Mouse (Mus musculus) adrenal gland, postnatal 10 days (tissue): ENCODE measurements around the gene Acrbp. TPM values are rescaled to one million over a fixed set of nuclear protein-coding genes. Genes with fewer than 3 reads are reported as not detected.

Experiments
- DNase-seq: peaks from one replicate; pipeline ENCODE4 v3.0.0; 2021; ENCODE audit warnings: mixed read lengths
- total RNA-seq, 2 experiments: library from RNA; stranded (reverse); gene quantifications; 2 replicates each; pipeline ENCODE4 v1.2.3; 2021

Gene Acrbp
- total RNA-seq, 2 experiments from 2014 or later, result 4.6 to 7.5 TPM

GRCm38 (mm10) chr6:125071170-125071895, 21.8 kb downstream of the Acrbp start:
- no peak for DNase-seq

- DNase-seq, result peak; percentile 79
Observed at GRCm38 (mm10) chr6:125071896-125072279, 22.4 kb downstream of the Acrbp start.

- no peak for DNase-seq
Observed at GRCm38 (mm10) chr6:125073825-125074224, 24.3 kb downstream of the Acrbp start.

- DNase-seq, result no peak
Observed at GRCm38 (mm10) chr6:125081394-125081793, 31.9 kb downstream of the Acrbp start.

- DNase-seq, result peak; percentile 93
Observed at GRCm38 (mm10) chr6:125081797-125082560, 32.5 kb downstream of the Acrbp start.

- DNase-seq, result no peak
Observed at GRCm38 (mm10) chr6:125082801-125083386, 33.4 kb downstream of the Acrbp start.

GRCm38 (mm10) chr6:125084424-125084823, 34.9 kb downstream of the Acrbp start:
- peak; percentile 74 for DNase-seq

GRCm38 (mm10) chr6:125087937-125088336, 38.4 kb downstream of the Acrbp start:
- no peak for DNase-seq

- peak; percentile 88 for DNase-seq
Observed at GRCm38 (mm10) chr6:125088561-125089321, 39.3 kb downstream of the Acrbp start.

GRCm38 (mm10) chr6:125089521-125090321, 40.2 kb downstream of the Acrbp start:
- DNase-seq, result peak; percentile 86

GRCm38 (mm10) chr6:125090341-125091085, 41.0 kb downstream of the Acrbp start:
- DNase-seq, result no peak

GRCm38 (mm10) chr6:125092372-125092771, 42.9 kb downstream of the Acrbp start:
- DNase-seq, result no peak

- DNase-seq, result no peak
Observed at GRCm38 (mm10) chr6:125094843-125095242, 45.4 kb downstream of the Acrbp start.

- DNase-seq, result peak; percentile 98
Observed at GRCm38 (mm10) chr6:125095391-125096278, 46.1 kb downstream of the Acrbp start, which contains the start of gene Chd4. TSS of gene Chd4 (plus strand) at chr6:125095981.

GRCm38 (mm10) chr6:125096279-125096596, 46.7 kb downstream of the Acrbp start:
- no peak for DNase-seq

GRCm38 (mm10) chr6:125096597-125097345, 47.3 kb downstream of the Acrbp start:
- peak; percentile 82 for DNase-seq

- DNase-seq, result no peak
Observed at GRCm38 (mm10) chr6:125097346-125097689, 47.8 kb downstream of the Acrbp start.

- no peak for DNase-seq
Observed at GRCm38 (mm10) chr6:125097951-125098350, 48.5 kb downstream of the Acrbp start.

GRCm38 (mm10) chr6:125098513-125098912, 49.0 kb downstream of the Acrbp start:
- DNase-seq, result peak; percentile 37
